Mouse (Mus musculus): ENCODE data around the gene Hist1h4j.
"Not testable (repeated sequence)": the region's sequence is repeated elsewhere in the genome, so short reads cannot be mapped to it uniquely, and the experiment has no call there.

The Hist1h4j gene

DNA sequence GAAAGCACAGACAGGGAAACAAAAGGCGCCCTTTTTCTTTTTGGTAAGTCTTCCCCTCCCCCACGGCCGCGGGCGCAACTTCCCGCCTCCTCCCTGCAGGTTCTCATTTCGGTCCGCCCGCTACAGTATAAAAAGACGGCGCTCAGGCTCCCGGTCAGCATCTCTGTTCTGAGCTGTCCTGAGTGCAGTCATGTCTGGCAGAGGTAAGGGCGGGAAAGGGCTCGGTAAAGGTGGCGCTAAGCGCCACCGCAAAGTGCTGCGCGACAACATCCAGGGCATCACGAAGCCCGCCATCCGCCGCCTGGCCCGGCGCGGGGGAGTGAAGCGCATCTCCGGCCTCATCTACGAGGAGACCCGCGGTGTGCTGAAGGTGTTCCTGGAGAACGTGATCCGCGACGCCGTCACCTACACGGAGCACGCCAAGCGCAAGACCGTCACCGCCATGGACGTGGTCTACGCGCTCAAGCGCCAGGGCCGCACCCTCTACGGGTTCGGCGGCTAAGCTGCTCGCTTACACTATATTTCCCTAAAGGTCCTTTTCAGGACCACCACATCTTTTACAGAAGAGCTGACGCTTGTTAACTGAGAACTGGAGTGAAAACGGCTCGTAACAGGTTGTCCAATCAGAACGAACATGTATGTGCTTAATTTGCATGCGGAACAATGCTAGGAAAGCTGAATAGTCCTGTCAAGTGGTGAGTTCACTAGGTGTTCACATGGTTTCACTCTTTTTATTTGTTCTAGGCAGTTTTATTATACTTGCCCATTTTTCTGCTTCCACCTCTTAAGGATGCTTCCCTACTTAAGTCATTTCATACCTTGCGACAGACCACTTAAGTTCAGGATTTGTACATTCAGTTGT lies at the start of gene Hist1h4j:
TSS of gene Hist1h4j (plus strand) at position 159 of the 862 bp plus-strand sequence.
- peak; percentile 78 for DNase-seq

GRCm38 (mm10) chr13:21697811-21698210 lies 37.1 kb upstream of the Hist1h4j start, which contains the start of gene Olfr1359:
Olfr1359 (plus strand) TSS chr13:21698111.
- DNase-seq, result no peak

GRCm38 (mm10) chr13:21706669-21707068 lies 28.2 kb upstream of the Hist1h4j start:
- DNase-seq, result no peak

- DNase-seq, result peak; percentile 89
Measured at GRCm38 (mm10) chr13:21710031-21710711, 24.7 kb upstream of the Hist1h4j start.

GRCm38 (mm10) chr13:21710821-21711525 lies 23.9 kb upstream of the Hist1h4j start:
- DNase-seq, result peak; percentile 86

GRCm38 (mm10) chr13:21711698-21712097 lies 23.2 kb upstream of the Hist1h4j start:
- no peak for DNase-seq

DNA sequence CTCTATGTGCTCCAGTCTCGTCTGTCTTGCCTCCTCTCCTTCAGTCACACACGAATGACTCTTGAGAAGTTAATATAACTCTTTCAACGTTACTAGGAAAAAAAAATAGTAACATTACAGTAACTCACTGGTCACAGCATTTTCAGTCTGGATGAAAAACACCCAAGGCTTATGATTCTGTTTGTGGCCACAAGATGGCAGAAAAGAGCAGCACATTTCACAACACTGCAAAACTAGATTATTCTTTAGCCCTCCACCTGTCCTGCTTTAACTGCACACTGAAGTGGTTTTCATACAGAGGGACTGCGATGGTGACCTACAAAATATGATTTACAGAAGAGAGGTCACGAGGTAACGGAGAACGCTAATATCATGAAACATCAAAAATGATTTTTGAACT lies 20.1 kb upstream of the Hist1h4j start:
- DNase-seq, result peak; percentile 64

DNA sequence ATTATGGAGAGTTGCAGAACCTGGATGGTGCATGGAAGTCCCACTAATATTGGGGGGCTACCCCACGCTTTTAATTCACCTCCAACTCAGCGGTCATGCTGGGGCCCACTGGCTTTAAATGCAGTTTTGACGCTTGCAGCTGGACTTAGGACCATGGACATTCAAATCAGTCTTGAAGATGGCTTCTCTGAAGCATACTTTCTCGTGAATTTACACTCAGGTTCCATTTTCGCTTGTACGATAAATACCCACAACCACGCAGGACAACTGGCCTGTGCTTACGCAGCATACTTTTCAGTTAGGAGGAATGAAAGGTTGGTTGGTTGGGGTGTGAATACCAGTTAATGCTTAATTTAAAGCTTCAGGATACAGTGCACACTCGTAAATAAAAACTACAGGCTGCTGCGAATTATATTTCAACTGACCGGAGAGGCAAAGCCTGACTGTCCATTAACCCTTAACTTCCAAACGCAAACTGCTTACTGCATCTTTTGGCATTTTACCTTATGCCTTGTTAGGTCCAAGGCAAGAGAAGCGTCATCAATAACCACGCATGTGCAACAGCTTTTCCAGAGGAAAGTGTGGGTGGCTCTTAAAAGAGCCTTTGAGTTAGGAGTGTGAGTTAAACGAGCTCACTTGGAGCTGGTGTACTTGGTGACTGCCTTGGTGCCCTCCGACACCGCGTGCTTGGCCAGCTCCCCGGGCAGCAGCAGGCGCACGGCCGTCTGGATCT lies 19.6 kb upstream of the Hist1h4j start:
- no peak for DNase-seq

GRCm38 (mm10) chr13:21715864-21716539 lies 18.9 kb upstream of the Hist1h4j start, which contains the start of the genes Hist1h2bl and Hist1h2ai:
Hist1h2bl (minus strand) TSS chr13:21716143.
Hist1h2ai (plus strand) TSS chr13:21716422.
- peak; percentile 86 for DNase-seq

DNA sequence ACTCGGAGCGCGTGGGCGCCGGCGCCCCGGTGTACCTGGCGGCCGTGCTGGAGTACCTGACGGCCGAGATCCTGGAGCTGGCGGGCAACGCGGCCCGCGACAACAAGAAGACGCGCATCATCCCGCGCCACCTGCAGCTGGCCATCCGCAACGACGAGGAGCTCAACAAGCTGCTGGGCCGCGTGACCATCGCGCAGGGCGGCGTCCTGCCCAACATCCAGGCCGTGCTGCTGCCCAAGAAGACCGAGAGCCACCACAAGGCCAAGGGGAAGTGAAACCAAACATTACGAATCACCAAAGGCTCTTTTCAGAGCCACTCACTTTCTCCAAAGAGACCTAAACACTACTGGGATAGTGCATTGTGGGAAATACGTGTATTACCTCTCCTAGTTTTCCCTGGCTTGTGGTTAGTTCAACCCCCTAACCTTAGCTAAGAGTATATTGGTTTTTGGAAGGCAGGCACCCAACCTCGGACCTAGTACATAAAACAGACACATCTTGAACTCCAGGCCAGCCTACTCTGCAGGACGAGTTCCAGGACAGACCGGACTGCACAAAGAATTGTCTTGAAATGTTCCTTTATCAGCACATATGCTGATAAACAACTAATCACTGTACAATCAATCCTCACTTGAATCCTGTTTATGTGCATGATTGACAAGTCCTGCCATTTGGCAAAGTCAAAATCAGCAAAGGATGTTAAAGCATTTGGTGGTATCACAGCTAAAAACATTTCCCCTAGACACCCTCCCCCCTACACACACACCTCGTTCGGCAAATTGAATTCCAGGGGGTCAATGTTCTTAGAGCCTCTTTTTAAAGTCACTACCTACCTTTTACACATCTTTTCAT lies 18.1 kb upstream of the Hist1h4j start:
- not testable (repeated sequence) for DNase-seq

- peak; percentile 75 for DNase-seq
Measured at GRCm38 (mm10) chr13:21717397-21718357, 17.2 kb upstream of the Hist1h4j start, which contains the start of gene Hist1h3h. Hist1h3h (plus strand) TSS chr13:21717659.

DNA sequence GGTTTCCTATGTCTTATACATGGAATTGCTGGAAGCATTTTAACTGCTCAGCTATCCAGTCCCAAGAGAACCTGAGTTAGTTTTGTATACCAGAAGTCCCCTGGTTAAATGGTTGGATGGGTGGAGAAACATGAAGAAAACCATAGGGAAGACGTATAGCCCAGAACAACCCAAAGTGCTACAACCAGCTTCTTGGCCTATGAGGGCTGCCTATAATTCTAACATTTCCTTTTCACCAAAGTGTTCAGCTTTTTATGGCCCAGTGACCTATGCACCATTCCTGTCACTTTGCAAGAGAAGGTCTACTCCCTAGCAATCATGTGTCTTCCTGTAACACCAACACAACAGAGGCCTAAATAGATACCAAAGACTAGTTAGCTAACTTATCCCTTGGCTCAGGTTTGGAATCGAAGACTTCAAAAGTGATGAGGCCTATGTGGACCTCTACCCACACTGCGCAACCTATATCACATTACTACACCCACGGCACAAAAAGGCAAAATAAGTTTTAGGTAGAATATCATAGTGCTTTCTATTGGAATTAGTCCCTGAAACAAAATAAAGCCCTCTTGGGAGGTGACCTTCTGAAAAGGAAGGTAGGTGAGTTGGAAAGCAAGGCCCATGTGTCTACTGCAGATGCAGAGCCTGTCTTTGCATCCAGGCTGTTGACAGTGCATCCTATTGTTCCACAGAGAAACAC lies 16.3 kb upstream of the Hist1h4j start:
- DNase-seq, result no peak

- not testable (repeated sequence) for DNase-seq
Measured at GRCm38 (mm10) chr13:21721107-21721756, 13.6 kb upstream of the Hist1h4j start.

DNA sequence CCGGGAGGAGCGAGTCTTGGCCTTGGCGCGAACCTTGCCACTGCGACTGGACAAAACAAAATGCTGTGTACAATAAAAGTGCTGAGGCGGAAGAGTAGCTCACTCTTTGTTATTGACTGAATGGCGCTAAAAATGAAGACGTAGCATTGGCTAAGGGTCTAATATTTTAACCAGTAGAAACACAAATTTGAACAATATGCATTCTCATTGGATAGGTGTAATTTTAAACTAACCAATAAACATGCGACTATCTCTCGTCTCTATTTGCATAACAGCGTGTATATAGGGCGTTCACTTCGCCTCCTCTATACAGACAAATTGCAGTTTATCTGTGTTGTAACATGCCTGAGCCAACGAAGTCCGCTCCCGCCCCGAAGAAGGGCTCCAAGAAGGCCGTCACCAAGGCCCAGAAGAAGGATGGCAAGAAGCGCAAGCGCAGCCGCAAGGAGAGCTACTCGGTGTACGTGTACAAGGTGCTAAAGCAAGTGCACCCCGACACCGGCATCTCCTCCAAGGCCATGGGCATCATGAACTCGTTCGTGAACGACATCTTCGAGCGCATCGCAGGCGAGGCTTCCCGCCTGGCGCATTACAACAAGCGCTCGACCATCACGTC lies 13.0 kb upstream of the Hist1h4j start, which contains the start of gene Hist1h2bm:
TSS of gene Hist1h2bm (plus strand) at position 288 of the 616 bp plus-strand sequence.
- peak; percentile 65 for DNase-seq

GRCm38 (mm10) chr13:21722373-21722925 lies 12.4 kb upstream of the Hist1h4j start:
- no peak for DNase-seq

DNA sequence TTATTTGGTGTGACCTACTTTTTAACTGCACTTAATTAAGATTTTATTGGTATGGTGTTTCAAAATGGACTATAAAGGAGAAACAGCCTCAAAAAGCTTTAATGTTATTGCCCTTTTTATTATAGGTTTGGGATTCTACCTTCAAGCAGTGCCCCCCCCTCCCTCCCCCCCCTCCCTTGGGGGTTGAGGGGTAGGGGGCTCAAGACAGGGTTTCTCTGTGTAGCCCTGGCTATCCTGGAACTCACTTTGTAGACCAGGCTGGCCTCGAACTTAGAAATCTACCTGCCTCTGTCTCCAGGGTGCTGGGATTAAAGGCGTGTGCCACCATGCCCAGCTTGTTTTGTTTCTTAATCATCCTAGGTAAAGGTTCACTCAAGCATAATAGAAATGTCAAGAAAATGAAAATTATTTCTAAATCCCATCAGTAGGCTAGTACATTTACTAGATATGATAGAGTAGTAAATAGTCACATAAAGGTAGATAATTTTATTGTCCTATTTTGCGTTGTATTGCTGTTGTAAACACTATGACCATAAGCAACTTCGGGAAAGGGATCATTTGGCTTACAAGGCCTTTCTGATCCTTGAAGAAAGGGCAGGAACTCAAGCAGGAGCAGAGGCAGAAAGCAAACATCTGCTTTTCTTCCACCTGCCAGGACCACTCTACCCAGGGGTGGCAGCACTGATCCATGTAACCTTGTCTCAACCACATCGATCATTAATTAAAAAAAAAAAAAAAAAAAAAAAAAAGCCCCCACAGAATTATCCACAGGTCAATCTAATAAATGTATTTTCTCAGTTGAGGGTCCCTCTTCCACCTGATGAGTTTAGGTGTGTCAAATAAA lies 11.6 kb upstream of the Hist1h4j start:
- DNase-seq, result no peak

Data from cerebellum, adult 8-10 months (tissue).